Mouse (Mus musculus): Measurements from ENCODE around the gene Mpp5.

GRCm38 (mm10) chr12:78839906-78840305 lies 91.2 kb downstream of the Mpp5 start:
- TF ChIP-seq CTCF (IDR thresholded peaks at IDR 0.05; ENCODE audit: low read depth, low read length) (no peak), POLR2A (IDR thresholded peaks at IDR 0.05; ENCODE audit: extremely low read depth, insufficient read depth, low read length) (no peak)
